Mouse (Mus musculus) midbrain, embryonic 15.5 days (tissue): Measurements from ENCODE around the gene Ptpn11. TPM values are rescaled to one million over a fixed set of nuclear protein-coding genes. Genes with fewer than 3 reads are reported as not detected.

Experiments
- ATAC-seq: fragments of 200-750 bp; cut with Nextera tagmentation; replicated peaks from 2 replicates; pipeline ENCODE4 v1.8.0; 2017; ENCODE audit warnings: moderate TSS enrichment
- H3K27ac ChIP-seq: fragments of 300-500 bp; sonication (generic); 2 replicates; pipeline ENCODE4 v1.5.1; 2015; ENCODE audit warnings: mild to moderate bottlenecking, inconsistent platforms
- H3K27me3 ChIP-seq: fragments of 300-500 bp; sonication (generic); replicated peaks from 2 replicates; pipeline ENCODE4 v1.6.1; 2015; ENCODE audit warnings: inconsistent platforms
- H3K36me3 ChIP-seq: fragments of 300-500 bp; sonication (generic); replicated peaks from 2 replicates; pipeline ENCODE4 v1.6.1; 2015; ENCODE audit warnings: inconsistent platforms
- H3K4me1 ChIP-seq: fragments of 300-500 bp; sonication (generic); 2 replicates; pipeline ENCODE4 v1.6.1; 2015; ENCODE audit warnings: inconsistent platforms
- H3K4me2 ChIP-seq: fragments of 300-500 bp; sonication (generic); 2 replicates; pipeline ENCODE4 v1.6.1; 2015; ENCODE audit warnings: inconsistent platforms, mild to moderate bottlenecking, moderate library complexity
- H3K4me3 ChIP-seq: fragments of 300-500 bp; sonication (generic); 2 replicates; pipeline ENCODE4 v1.5.1; 2015; ENCODE audit warnings: mild to moderate bottlenecking, inconsistent platforms
- H3K9ac ChIP-seq: fragments of 300-500 bp; sonication (generic); 2 replicates; pipeline ENCODE4 v1.6.1; 2015; ENCODE audit warnings: mild to moderate bottlenecking, inconsistent platforms
- H3K9me3 ChIP-seq: fragments of 300-500 bp; sonication (generic); 2 replicates; pipeline ENCODE4 v1.6.1; 2016; ENCODE audit warnings: inconsistent platforms
- WGBS: fragments of 180-500 bp; shearing (Covaris S2); methylation state at CpG from one replicate; pipeline ENCODE4 v1.1.7; 2015; ENCODE audit warnings: mixed read lengths; 5-methylcytosine and 5-hydroxymethylcytosine counted together
- polyA plus RNA-seq: library from polyadenylated mRNA; unstranded; fragments of >200 nt; fragmentation: Nextera tagmentation; extraction: Ambion mirVana; gene quantifications from 2 replicates; pipeline ENCODE4 v1.2.1, GENCODE M21; 2015

Gene Ptpn11
- polyA plus RNA-seq, 1 experiment from 2014 or later = 23.7 TPM

DNA sequence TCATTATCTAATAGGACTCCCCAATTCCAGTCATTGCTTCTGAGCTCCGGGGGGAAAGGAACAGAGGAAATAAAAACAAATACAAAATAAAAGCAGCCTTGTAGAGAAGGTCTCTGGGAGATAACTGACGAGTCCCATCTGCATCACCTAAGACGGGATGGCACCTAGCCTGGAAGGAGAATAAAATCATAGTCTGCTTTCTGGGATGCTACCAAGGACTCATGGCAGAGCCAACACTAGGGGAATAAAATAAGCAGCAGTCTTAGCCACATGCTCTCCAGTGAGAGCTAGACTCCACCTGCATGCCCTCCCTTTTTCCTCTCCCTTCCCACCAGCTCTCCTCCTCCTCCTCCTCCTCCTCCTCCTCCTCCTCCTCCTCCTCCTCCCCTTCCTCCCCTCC is 74.3 kb downstream of the Ptpn11 start:
- Histone ChIP-seq H3K4me1 (peaks cover 54% of the 10 kb centered on the region), H3K27me3 (no peaks in the 10 kb centered on the region), H3K36me3 (no peaks in the 10 kb centered on the region), H3K4me3 (no peak overlapping the region), H3K27ac (peak overlapping the region; percentile 96), H3K4me2 (no peak overlapping the region), H3K9ac (no peak overlapping the region), H3K9me3 (no peaks in the 10 kb centered on the region)
- WGBS = 60% methylated on average over 3 of the region's 3 CpGs
- ATAC-seq = no peak

DNA sequence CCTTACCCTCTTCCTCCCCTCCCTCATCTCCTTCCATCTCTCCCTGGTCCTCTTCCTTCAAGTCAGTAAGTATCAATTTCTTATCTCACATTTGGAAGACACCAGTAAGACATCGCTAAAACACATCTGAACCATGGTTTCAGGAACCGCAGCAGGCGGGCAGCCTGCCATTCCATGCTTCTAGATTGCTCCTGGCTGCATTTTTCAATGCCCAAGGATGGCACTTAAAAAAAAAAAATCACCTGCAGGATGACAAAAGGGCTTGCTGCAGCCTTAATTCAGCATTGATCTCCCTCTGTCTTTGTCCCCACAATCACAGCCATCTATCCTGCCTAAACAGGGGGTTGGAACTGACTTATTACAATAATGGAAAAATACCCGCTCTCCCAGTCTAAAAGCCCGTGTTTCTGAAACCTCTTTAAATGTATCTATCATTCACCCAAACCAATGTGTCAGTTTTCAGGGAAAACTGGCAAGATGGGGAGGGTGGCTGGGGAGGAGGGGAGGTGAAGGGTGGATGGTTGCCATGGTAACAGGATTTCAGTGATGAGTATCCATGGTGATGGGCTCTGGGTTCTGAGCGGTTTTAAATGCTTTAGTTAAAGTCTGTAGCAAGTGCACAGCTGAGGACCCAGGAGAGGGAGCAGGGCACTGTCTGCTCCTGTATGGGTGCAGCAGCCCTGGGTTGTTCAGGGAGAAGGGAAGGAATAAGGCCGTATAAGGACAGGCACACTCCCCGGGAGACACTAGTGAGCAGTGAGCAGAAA is 75.6 kb downstream of the Ptpn11 start:
- Histone ChIP-seq H3K4me3 (no peak overlapping the region), H3K9ac (peak overlapping the region; percentile 10; the same call in 1 of the 2 replicates), H3K4me1 (peaks cover 61% of the 10 kb centered on the region), H3K27ac (peak overlapping the region; percentile 96), H3K4me2 (peak overlapping the region; percentile 35), H3K36me3 (no peaks in the 10 kb centered on the region), H3K9me3 (no peaks in the 10 kb centered on the region), H3K27me3 (no peaks in the 10 kb centered on the region)
- ATAC-seq = peak; percentile 94
- 27% methylated on average over 8 of the region's 8 CpGs for WGBS

DNA sequence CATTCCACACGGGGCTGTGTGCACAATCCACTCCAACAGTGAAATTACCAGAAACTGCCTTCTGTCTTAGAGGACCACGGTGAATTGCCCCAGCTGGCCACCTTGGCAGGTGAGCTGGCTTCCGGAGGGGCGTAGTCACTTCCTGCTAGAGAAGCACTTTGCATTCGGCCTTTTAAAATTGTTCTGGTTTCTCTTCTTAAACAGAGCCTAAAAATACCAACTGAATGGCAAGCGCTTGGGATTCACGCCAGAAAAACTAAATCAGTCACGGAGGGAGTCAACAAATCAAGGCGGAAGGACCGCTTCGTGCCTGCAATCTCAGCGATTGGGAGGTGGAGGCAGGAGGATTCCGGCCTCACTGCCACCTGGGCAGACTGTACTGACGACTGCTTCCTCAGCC is 77.0 kb downstream of the Ptpn11 start:
- Histone ChIP-seq H3K9ac (no peak overlapping the region), H3K9me3 (no peaks in the 10 kb centered on the region), H3K27me3 (no peaks in the 10 kb centered on the region), H3K4me1 (peaks cover 55% of the 10 kb centered on the region), H3K4me3 (no peak overlapping the region), H3K36me3 (no peaks in the 10 kb centered on the region), H3K4me2 (no peak overlapping the region), H3K27ac (peak overlapping the region; percentile 96)
- no peak for ATAC-seq
- WGBS = 68% methylated on average over 14 of the region's 14 CpGs

DNA sequence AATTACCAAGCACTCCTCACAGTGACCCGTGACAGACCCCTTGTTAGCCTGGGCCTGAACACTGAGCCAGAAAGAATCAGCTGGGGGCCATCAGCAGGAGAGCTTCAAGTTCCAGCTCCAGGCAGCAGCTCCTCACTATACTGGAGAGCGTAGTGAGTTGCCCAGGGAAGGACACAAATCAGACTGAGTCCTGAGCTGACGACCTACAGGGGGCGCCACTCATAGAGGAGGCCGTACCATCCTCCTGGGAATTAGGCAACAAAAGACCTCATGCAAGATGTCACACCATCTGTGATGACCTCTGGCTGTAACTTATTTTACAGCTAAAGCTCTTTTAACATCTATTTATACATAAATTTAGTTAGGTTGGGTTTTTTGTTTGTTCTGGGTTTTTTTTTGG is 78.8 kb downstream of the Ptpn11 start:
- Histone ChIP-seq H3K36me3 (no peaks in the 10 kb centered on the region), H3K9ac (no peak overlapping the region), H3K4me2 (no peak overlapping the region), H3K9me3 (no peaks in the 10 kb centered on the region), H3K4me1 (peaks cover 46% of the 10 kb centered on the region), H3K27me3 (no peaks in the 10 kb centered on the region), H3K27ac (no peak overlapping the region), H3K4me3 (no peak overlapping the region)
- no peak for ATAC-seq
- WGBS = 67% methylated on average over 5 of the region's 5 CpGs

DNA sequence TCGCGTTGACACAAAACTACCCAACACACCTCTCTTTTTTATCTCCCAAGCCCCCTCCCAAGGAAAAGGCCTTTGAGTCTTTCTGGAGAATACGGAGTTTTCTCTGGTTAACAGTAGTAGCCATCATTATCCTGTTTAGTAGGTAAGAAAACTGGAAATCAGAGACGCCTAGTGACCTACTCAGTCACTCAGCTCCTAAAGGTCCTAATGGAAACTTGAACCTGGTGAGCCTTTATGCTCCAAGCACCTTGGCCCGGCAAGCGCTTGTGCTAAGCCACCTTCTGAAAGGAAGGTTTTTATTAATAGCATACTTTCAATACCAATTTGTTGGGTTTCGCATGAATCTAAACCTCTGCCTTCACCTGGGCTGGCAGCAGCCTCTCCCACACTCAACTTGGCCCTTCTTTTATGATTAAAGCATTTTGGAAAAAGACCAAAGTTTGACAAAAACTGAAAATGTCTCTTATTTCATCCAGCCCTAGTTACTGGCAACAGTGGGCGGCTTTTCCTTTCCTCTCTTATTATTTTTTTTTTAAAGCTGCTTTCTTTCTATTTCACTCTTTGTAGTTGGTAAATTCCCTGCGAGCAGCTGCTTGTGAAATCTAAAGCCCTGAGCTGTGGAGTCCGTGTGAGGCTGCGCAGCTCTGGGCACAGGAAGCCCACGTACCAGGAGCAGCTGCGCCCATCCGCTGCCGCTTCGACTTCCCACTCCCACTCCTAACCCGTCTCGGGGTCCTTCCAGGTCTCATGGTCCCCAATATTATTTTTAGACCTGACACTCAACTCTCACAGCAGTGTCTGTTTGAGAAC is 79.9 kb downstream of the Ptpn11 start:
- ATAC-seq = no peak
- Histone ChIP-seq H3K4me3 (no peak overlapping the region), H3K27ac (peak overlapping the region; percentile 36; the same call in 1 of the 2 replicates), H3K9ac (no peak overlapping the region), H3K4me1 (peaks cover 39% of the 10 kb centered on the region), H3K27me3 (no peaks in the 10 kb centered on the region), H3K36me3 (no peaks in the 10 kb centered on the region), H3K9me3 (no peaks in the 10 kb centered on the region), H3K4me2 (no peak overlapping the region)
- 83% methylated on average over 18 of the region's 18 CpGs for WGBS

DNA sequence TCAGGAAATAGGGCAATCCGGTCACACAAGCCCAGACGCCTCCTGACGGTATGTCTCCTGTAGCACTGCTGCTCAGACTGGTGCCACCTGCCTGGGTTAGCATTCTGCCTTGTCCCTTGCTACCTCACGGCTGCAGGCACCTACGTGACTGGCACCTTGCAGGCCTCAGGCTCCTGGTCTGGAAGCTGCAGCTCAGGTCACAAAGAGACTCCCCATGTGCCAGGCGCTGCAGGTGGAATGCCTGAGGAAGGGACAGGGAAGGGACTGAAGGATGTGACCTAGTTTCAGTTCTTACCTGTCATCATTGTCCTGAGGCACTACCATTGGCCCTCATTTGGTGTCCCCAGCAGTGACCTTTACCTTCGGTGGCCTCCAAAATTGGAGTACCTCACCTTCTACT is 82.0 kb downstream of the Ptpn11 start:
- peaks cover 18% of the 10 kb centered on the region for H3K4me1 ChIP-seq
- no peak overlapping the region for H3K4me3 ChIP-seq
- no peak overlapping the region for H3K4me2 ChIP-seq
- 83% methylated on average over 7 of the region's 7 CpGs for WGBS
- H3K9me3 ChIP-seq = no peaks in the 10 kb centered on the region
- no peak overlapping the region for H3K27ac ChIP-seq
- H3K36me3 ChIP-seq = no peaks in the 10 kb centered on the region
- H3K27me3 ChIP-seq = no peaks in the 10 kb centered on the region
- H3K9ac ChIP-seq = no peak overlapping the region
- ATAC-seq = no peak

DNA sequence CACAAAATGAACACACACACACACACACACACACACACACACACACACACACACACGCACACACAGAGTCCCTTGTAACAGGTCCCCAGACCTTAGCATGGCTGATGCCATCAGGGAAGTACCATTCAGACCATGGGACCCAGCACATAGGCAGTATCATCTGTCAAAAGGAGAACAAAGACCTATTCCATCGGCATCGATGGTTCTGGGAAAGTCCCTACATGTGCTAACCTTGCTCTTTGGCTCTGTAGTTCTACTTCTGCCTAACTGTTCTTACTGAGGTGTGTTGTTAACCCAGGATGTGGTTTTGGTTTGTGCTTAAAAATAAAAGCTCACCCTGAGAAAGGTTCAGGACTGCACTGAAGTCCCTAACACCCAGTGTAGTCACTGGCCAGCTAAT is 84.3 kb downstream of the Ptpn11 start:
- H3K27me3 ChIP-seq = no peaks in the 10 kb centered on the region
- H3K36me3 ChIP-seq = no peaks in the 10 kb centered on the region
- H3K9me3 ChIP-seq = no peaks in the 10 kb centered on the region
- H3K4me2 ChIP-seq = no peak overlapping the region
- H3K9ac ChIP-seq = no peak overlapping the region
- no peak for ATAC-seq
- peaks cover 6% of the 10 kb centered on the region; the same call in 1 of the 2 replicates for H3K4me1 ChIP-seq
- no peak overlapping the region for H3K27ac ChIP-seq
- WGBS = 81% methylated on average over 3 of the region's 3 CpGs
- no peak overlapping the region for H3K4me3 ChIP-seq

DNA sequence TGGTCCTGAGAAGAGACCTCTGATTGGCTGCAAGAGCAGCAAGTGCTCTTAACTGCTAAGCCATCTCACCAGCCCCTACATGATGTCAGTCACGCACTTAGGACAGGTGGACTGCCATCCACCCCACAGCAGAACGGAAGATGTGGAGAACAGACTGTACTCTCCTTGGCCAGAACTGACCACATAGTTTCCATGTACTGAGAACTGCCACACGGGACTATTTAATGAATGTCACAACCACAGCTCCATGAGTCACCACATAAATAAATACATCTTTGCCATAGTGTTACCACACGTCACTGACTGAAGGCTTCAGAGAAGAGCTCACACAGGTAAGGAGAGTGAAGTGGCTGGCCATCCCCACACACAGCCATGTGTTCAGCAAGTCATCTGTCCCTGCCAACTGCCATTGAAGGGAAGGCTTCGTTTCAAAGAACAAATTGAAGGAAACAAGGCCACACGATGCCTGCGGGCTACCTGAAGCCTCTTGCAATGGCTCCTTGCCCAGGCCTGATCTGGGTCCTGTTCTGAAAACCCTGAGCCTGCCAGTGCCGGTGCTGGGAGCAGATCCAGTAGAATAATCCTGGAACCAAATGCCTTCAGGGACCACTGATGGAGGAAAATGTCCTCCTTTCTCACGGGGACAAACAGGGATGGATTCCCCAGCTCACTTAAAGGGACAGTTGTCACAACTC is 90.2 kb downstream of the Ptpn11 start:
- no peaks in the 10 kb centered on the region for H3K9me3 ChIP-seq
- ATAC-seq = no peak
- H3K27me3 ChIP-seq = no peaks in the 10 kb centered on the region
- no peak overlapping the region for H3K4me2 ChIP-seq
- H3K9ac ChIP-seq = no peak overlapping the region
- H3K36me3 ChIP-seq = no peaks in the 10 kb centered on the region
- H3K27ac ChIP-seq = no peak overlapping the region
- WGBS = 80% methylated on average over 9 of the region's 9 CpGs
- H3K4me1 ChIP-seq = no peaks in the 10 kb centered on the region
- H3K4me3 ChIP-seq = no peak overlapping the region

DNA sequence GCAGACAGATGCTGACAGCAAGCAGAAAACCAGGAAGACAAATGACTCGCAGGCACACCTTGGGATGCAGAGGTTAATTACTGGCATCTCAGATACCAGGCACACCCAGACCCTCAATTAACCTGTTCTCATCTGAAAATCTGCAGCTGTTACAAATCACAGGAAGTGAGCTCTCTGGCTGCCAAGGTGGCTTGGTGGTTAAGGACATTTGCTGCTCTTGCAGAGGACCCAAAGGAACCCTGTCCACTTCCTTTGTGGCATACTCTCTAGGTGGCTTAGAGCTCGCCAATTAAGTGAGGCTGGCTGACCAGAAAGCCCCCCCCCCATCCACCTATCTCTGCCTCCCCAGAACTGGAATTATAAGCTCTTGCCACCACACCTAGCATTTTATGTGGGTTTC is 91.1 kb downstream of the Ptpn11 start:
- no peak overlapping the region for H3K27ac ChIP-seq

DNA sequence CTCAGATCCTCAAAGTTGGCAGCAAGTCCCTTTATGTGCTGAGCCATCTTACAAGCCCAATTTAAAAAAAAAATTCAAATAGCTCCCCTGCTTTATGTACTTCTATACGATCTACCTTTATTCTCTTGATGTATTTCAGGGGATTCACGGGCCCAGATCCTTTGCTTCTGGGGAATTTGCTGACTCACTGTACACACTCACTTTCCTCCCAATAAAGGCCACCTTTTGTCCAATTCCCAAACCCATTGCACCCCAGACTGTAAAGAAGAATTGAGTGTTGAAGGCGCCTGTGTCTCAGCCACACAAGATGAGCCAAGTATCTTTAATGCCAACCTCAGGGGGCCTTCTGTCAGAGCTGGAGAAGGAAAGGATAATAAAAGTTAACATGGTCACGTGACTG is 93.2 kb downstream of the Ptpn11 start:
- 82% methylated on average over 4 of the region's 4 CpGs for WGBS
- ATAC-seq = no peak

More for the DNA sequence above, 91.1 kb downstream of the Ptpn11 start:
- Histone ChIP-seq H3K4me2 (no peak overlapping the region), H3K9me3 (no peaks in the 10 kb centered on the region), H3K36me3 (no peaks in the 10 kb centered on the region), H3K27me3 (no peaks in the 10 kb centered on the region), H3K9ac (no peak overlapping the region), H3K4me1 (no peaks in the 10 kb centered on the region), H3K4me3 (no peak overlapping the region)
- WGBS = 56% methylated on average over 2 of the region's 2 CpGs
- ATAC-seq = no peak

DNA sequence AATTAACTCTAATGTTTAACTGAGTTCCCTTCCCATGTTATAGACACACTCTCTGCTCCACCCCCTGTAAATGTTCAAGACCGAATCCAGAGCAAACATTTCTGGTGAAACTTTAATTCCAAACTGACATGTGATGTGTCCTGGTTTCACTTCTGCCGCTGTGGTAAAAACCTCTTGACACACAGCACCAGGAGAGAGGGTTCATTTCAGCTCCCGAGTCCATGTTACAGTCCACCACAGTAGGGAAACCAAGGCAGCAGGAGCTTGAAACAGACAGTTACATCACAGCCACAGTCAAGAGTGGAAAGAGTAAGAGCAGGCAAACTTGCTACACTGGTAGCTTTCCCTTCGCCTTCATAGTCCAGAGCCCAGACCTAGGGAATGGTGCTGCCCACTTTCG is 94.5 kb downstream of the Ptpn11 start:
- Histone ChIP-seq H3K36me3 (no peaks in the 10 kb centered on the region), H3K27ac (no peak overlapping the region), H3K9me3 (no peaks in the 10 kb centered on the region), H3K4me1 (no peaks in the 10 kb centered on the region), H3K9ac (no peak overlapping the region), H3K27me3 (no peaks in the 10 kb centered on the region), H3K4me3 (no peak overlapping the region), H3K4me2 (no peak overlapping the region)
- 96% methylated on average over 5 of the region's 5 CpGs for WGBS
- ATAC-seq = no peak

More for the DNA sequence above, 93.2 kb downstream of the Ptpn11 start:
- Histone ChIP-seq H3K4me1 (no peaks in the 10 kb centered on the region), H3K9ac (no peak overlapping the region), H3K9me3 (no peaks in the 10 kb centered on the region), H3K36me3 (no peaks in the 10 kb centered on the region), H3K27me3 (no peaks in the 10 kb centered on the region), H3K27ac (no peak overlapping the region), H3K4me2 (no peak overlapping the region), H3K4me3 (no peak overlapping the region)

DNA sequence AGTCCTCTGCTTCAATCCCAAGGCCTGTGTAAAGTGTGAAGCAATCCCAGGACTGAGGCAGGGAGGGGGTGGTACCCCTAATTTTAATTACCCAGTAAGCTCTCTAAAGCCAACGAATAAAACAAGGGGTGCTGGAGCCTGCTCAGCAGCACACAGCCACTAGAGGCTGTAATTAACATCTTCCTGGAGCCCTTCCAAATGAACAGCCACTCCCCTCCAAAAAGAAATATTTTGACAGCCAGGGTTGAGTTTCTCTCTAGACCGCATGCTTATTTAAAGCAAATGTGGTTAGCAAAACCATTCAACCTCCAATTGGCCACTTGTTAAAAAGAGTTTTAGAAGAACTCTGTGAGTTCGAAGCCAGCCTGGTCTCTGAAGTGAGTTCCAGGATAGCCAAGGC is 97.9 kb downstream of the Ptpn11 start:
- no peak overlapping the region for H3K9ac ChIP-seq
- 73% methylated on average over 3 of the region's 3 CpGs for WGBS

More for the DNA sequence above, 97.9 kb downstream of the Ptpn11 start:
- H3K4me1 ChIP-seq = peaks cover 7% of the 10 kb centered on the region; the same call in 1 of the 2 replicates
- H3K9me3 ChIP-seq = no peaks in the 10 kb centered on the region
- ATAC-seq = no peak
- H3K4me3 ChIP-seq = no peak overlapping the region
- no peaks in the 10 kb centered on the region for H3K27me3 ChIP-seq
- no peak overlapping the region for H3K27ac ChIP-seq
- no peak overlapping the region for H3K4me2 ChIP-seq
- H3K36me3 ChIP-seq = no peaks in the 10 kb centered on the region
